8 mouse cellular contexts compared by ENCODE assay signal in the genomic region with DNA sequence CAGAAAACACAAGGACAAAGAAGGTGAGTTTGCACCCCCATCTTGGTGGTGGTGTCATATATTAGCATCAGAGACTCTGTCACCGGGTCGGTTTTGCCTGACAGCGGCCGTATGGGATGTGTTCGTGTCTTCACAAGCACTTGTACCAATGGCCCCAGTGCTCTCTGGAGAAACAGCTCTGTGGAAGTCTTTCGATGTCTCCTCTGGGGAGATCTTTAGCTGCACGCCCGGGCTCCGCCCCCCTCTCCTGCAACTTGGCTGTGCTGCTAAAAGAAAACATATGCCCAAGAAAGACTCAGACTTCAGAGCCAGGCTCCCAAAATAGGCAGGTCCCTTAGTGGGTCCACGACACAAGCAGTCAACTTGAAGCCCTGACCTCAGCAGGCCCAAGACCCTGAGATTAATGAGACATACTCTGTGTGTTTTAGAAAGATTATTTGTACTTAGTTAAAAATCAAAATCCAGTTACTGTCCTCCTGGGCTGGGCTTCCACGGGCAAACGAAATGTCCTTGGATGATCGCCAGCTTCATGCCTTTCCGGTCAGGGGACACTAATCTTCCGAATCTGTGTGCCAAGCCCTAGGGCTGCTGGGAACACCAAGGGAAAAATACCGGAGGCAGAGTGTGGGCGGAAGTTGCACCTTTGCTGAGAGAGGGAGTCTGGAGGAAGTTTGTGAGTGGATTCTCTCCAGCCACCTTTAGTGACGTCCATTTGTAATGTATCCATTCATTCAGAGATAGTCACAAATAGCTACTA. TPM values are rescaled to one million over a fixed set of nuclear protein-coding genes. Genes with fewer than 3 reads are reported as not detected.
DNase-seq lines count a peak whose midpoint lies in the region; ATAC-seq lines count a peak whose summit lies in the region.

No protein-coding gene starts in this region.

- ATAC-seq in hindbrain, embryonic 15.5 days (ENCODE audit: low FRiP score, low read depth), result no peak
- 0 out of 2 replicates have a peak, but pooled peaks have one; percentile 26 for ATAC-seq in limb, embryonic 12.5 days (ENCODE audit: insufficient number of reproducible peaks, insufficient read depth, low FRiP score, low TSS enrichment, low read depth)
- ATAC-seq in megakaryocyte progenitor cell, adult 5-6 weeks (replicated peaks; ENCODE audit: poor library complexity), result no peak

- peak overlapping the region; percentile 35; the same call in 1 of the 2 replicates for H3K27ac ChIP-seq in hindbrain, embryonic 15.5 days (replicated peaks)
- H3K27ac ChIP-seq in limb, embryonic 12.5 days, result peak overlapping the region; percentile 80

- no peaks in the 10 kb centered on the region for H3K9me3 ChIP-seq in hindbrain, embryonic 15.5 days
- no peaks in the 10 kb centered on the region for H3K9me3 ChIP-seq in limb, embryonic 12.5 days

- H3K9ac ChIP-seq in hindbrain, embryonic 15.5 days, result no peak overlapping the region
- no peak overlapping the region for H3K9ac ChIP-seq in limb, embryonic 12.5 days (replicated peaks)

- 53% methylated on average over 18 of the region's 18 CpGs for WGBS in hindbrain, embryonic 15.5 days
- 34% methylated on average over 18 of the region's 18 CpGs for WGBS in limb, embryonic 12.5 days

- H3K27me3 ChIP-seq in hindbrain, embryonic 15.5 days, result no peaks in the 10 kb centered on the region
- no peaks in the 10 kb centered on the region for H3K27me3 ChIP-seq in limb, embryonic 12.5 days

- H3K4me2 ChIP-seq in hindbrain, embryonic 15.5 days, result no peak overlapping the region
- peak overlapping the region; percentile 39 for H3K4me2 ChIP-seq in limb, embryonic 12.5 days

- peaks cover 44% of the 10 kb centered on the region for H3K4me1 ChIP-seq in hindbrain, embryonic 15.5 days (replicated peaks)
- H3K4me1 ChIP-seq in limb, embryonic 12.5 days (replicated peaks), result peaks cover 43% of the 10 kb centered on the region

- DNase-seq in layer of hippocampus, adult 9-11 months, result peak; percentile 45
- DNase-seq in layer of hippocampus, adult 11-12 months (ENCODE audit: low spot score), result no peak
- peak; percentile 48 for DNase-seq in cerebellum, adult 8-10 months
- DNase-seq in gastrocnemius, postnatal 25 days, result peak; percentile 82
- DNase-seq in right cerebral cortex, postnatal 4 days, result peak; percentile 28

- H3K36me3 ChIP-seq in hindbrain, embryonic 15.5 days, result no peaks in the 10 kb centered on the region
- no peaks in the 10 kb centered on the region for H3K36me3 ChIP-seq in limb, embryonic 12.5 days

- no peak overlapping the region for H3K4me3 ChIP-seq in hindbrain, embryonic 15.5 days
- H3K4me3 ChIP-seq in limb, embryonic 12.5 days (replicated peaks), result no peak overlapping the region

RNA-seq across cellular contexts. Expression of gene Pdcd4, which starts 41.7 kb away (rescaled TPM):
- total RNA-seq in gastrocnemius, postnatal 25 days (2021), result 10 to 100 TPM; 11.7 to 21.0 TPM
- 58.0 and 60.4 TPM in 2 replicates for polyA plus RNA-seq in hindbrain, embryonic 15.5 days (2015; fragmentation: Nextera tagmentation; extraction: Ambion mirVana)
- 106 and 107 TPM in 2 replicates for polyA plus RNA-seq in limb, embryonic 12.5 days (2016; fragmentation: Nextera tagmentation; extraction: Ambion mirVana)
- total RNA-seq in megakaryocyte progenitor cell, adult 5-6 weeks (2015), result 295 and 305 TPM in 2 replicates
- total RNA-seq in megakaryocyte progenitor cell, adult 5-6 weeks (2017), result 358 and 441 TPM in 2 replicates

Comparison
In these comparisons a context has a peak if more than half of its experiments do, and no peak if none do; other contexts are left out.
1. RNA of gene Pdcd4, which starts 41.7 kb away (total RNA-seq): 295 to 441 TPM in megakaryocyte progenitor cell, adult 5-6 weeks; 11.7 to 21.0 TPM in gastrocnemius, postnatal 25 days; every median in the first group is over 10 times any median in the second.